Mouse (Mus musculus) ES-Bruce4 (cell line): Measurements from ENCODE around the gene Exog. TPM values are rescaled to one million over a fixed set of nuclear protein-coding genes. Genes with fewer than 3 reads are reported as not detected.
A peak's percentile ranks its signal among the peaks of the same experiment; 100 is the strongest.

Source experiments
- H3K27ac ChIP-seq: 2 replicates; pipeline ENCODE4 v1.5.1; 2012; ENCODE audit warnings: low read length, inconsistent platforms; ENCODE audit not compliant: insufficient read depth
- H3K27me3 ChIP-seq: 2 replicates; pipeline ENCODE4 v1.6.1; 2012; ENCODE audit warnings: mild to moderate bottlenecking, low read length, inconsistent platforms; ENCODE audit not compliant: control insufficient read depth, poor library complexity, insufficient read depth, severe bottlenecking
- H3K36me3 ChIP-seq: 2 replicates; pipeline ENCODE4 v1.6.1; 2012; ENCODE audit warnings: inconsistent platforms, mild to moderate bottlenecking, low read length, moderate library complexity; ENCODE audit not compliant: control insufficient read depth, poor library complexity, insufficient read depth, severe bottlenecking
- H3K4me1 ChIP-seq: one replicate; pipeline ENCODE4 v1.8.1; 2011; ENCODE audit warnings: low read length; ENCODE audit not compliant: control insufficient read depth, insufficient read depth
- H3K4me3 ChIP-seq: 2 replicates; pipeline ENCODE4 v1.5.1; 2011; ENCODE audit warnings: low read depth, mild to moderate bottlenecking, low read length
- H3K9ac ChIP-seq: 2 replicates; pipeline ENCODE4 v1.6.1; 2012; ENCODE audit warnings: low read depth, mild to moderate bottlenecking, inconsistent platforms; ENCODE audit not compliant: poor library complexity, severe bottlenecking
- H3K9me3 ChIP-seq: replicated peaks from 2 replicates; pipeline ENCODE4 v1.6.1; 2012; ENCODE audit warnings: mild to moderate bottlenecking, low read length, inconsistent platforms; ENCODE audit not compliant: control insufficient read depth, poor library complexity, insufficient read depth, severe bottlenecking
- CTCF ChIP-seq: IDR thresholded peaks from one replicate; pipeline ENCODE4 v1.8.1; 2011; ENCODE audit warnings: low read depth, low read length
- EP300 ChIP-seq: IDR thresholded peaks from 2 replicates; pipeline ENCODE4 v1.6.1; 2011; ENCODE audit warnings: low read depth, low read length; ENCODE audit not compliant: insufficient read depth
- POLR2A ChIP-seq: IDR thresholded peaks from one replicate; pipeline ENCODE4 v1.8.1; 2011; ENCODE audit warnings: low read length; ENCODE audit not compliant: insufficient read depth
- polyA plus RNA-seq: library from polyadenylated mRNA; stranded (reverse); fragments of >200 nt; gene quantifications from 2 replicates; pipeline ENCODE4 v1.2.4, GENCODE M21; 2011; ENCODE audit warnings: low read depth; ENCODE audit not compliant: missing spikeins, insufficient read depth, insufficient read length

Gene Exog
- polyA plus RNA-seq, 1 experiment, result 11.0 TPM

GRCm38 (mm10) chr9:119438498-119439000, 6.2 kb upstream of the Exog start:
- Histone ChIP-seq H3K36me3 (0 out of 2 replicates have a peak, but pooled peaks cover 3% of the 10 kb centered on the region), H3K4me1 (no peaks in the 10 kb centered on the region)
- TF ChIP-seq EP300, result no peak
- no peak for TF ChIP-seq POLR2A
- TF ChIP-seq CTCF, result no peak

GRCm38 (mm10) chr9:119445737-119446136, 994 bp downstream of the Exog start:
- Histone ChIP-seq H3K9ac (peak overlapping the region; percentile 68), H3K27ac (no peak overlapping the region), H3K4me3 (no peak overlapping the region), H3K27me3 (no peaks in the 10 kb centered on the region), H3K9me3 (no peaks in the 10 kb centered on the region), H3K36me3 (peaks cover 20% of the 10 kb centered on the region), H3K4me1 (no peaks in the 10 kb centered on the region)
- TF ChIP-seq POLR2A, result no peak
- no peak for TF ChIP-seq EP300
- TF ChIP-seq CTCF, result no peak

More at GRCm38 (mm10) chr9:119438498-119439000, 6.2 kb upstream of the Exog start:
- no peaks in the 10 kb centered on the region for H3K27me3 ChIP-seq
- no peak overlapping the region for H3K9ac ChIP-seq
- no peak overlapping the region for H3K27ac ChIP-seq
- H3K4me3 ChIP-seq, result no peak overlapping the region
- no peaks in the 10 kb centered on the region for H3K9me3 ChIP-seq

DNA sequence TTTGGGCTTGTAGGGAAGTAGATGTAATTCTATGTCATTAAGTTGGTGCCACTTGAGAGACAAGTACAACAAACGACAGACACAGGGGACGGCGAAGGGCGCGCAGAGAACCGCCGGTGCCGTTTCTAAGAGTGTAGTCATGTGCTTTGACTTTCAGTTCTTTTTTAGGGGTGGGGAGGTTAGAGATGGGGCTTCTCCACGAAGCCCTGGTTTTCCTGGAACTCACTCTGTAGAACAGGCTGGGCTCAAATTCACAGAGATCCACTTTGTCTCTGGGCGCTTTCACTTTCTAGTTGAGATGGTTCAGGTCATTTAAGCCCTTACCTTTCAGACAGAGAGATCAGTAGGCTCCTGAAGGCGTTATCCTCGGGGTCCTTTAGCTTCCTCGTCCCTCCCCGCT, 11.2 kb downstream of the Exog start:
- H3K27ac ChIP-seq, result no peak overlapping the region
- peaks cover 8% of the 10 kb centered on the region; the same call in 1 of the 2 replicates for H3K36me3 ChIP-seq
- no peaks in the 10 kb centered on the region for H3K9me3 ChIP-seq
- no peak overlapping the region for H3K9ac ChIP-seq
- H3K27me3 ChIP-seq, result no peaks in the 10 kb centered on the region
- H3K4me1 ChIP-seq, result peaks cover 4% of the 10 kb centered on the region
- H3K4me3 ChIP-seq, result no peak overlapping the region
- TF ChIP-seq EP300 (no peak), CTCF (no peak), POLR2A (no peak)

DNA sequence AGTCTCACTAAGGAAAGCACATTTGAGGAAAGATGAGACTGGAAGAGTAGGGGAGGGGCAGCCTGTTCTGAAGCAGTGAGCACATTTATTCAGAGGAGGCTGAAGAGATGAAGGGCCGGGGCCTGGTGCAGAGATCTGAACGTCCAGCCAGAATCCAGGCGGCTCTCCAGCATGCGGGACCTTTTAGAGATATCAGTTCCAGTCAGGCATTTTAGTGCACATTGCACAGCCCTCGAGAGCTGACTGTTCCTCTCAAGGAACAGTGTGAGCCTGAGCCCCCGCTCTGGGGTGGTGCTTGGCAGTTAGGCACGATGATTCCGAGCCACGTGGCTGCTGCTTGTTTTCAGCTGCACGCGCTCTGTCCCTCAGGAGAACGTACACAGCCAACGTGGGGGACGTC, 12.4 kb downstream of the Exog start:
- no peaks in the 10 kb centered on the region for H3K9me3 ChIP-seq
- H3K4me1 ChIP-seq, result peaks cover 4% of the 10 kb centered on the region
- H3K4me3 ChIP-seq, result no peak overlapping the region
- H3K27ac ChIP-seq, result no peak overlapping the region
- no peak for TF ChIP-seq POLR2A
- H3K27me3 ChIP-seq, result no peaks in the 10 kb centered on the region
- H3K9ac ChIP-seq, result no peak overlapping the region
- peaks cover 3% of the 10 kb centered on the region; the same call in 1 of the 2 replicates for H3K36me3 ChIP-seq

DNA sequence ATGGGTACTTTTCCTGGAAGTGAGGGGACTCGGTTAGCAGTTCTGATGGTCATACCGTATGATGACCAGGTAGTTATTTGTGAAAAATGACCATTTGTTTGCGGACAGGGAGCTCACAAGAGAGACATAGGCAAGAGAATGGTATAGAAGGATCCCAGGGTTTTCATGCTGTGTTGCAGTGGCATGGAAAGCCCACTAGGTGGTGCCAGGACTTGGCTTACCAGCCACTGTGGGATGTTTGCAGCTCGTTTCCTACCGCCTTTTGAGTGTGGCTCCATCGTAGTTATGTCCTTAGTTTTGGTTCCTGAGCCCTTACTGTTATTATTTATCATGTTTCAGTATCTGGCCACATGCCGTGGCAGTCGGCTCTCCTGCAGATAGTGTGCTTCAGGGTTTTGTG, 15.7 kb downstream of the Exog start:
- peaks cover 8% of the 10 kb centered on the region; the same call in 1 of the 2 replicates for H3K36me3 ChIP-seq
- TF ChIP-seq CTCF, result peak; percentile 90
- TF ChIP-seq POLR2A, result no peak
- 0 out of 2 replicates have a peak, but pooled peaks have one; percentile 33 for TF ChIP-seq EP300
- no peaks in the 10 kb centered on the region for H3K27me3 ChIP-seq
- H3K9ac ChIP-seq, result no peak overlapping the region
- H3K9me3 ChIP-seq, result no peaks in the 10 kb centered on the region
- no peak overlapping the region for H3K4me3 ChIP-seq
- H3K27ac ChIP-seq, result no peak overlapping the region
- peaks cover 2% of the 10 kb centered on the region for H3K4me1 ChIP-seq

- Histone ChIP-seq H3K4me1 (no peaks in the 10 kb centered on the region), H3K4me3 (no peak overlapping the region), H3K27ac (no peak overlapping the region), H3K9me3 (no peaks in the 10 kb centered on the region), H3K9ac (no peak overlapping the region), H3K36me3 (peaks cover 8% of the 10 kb centered on the region; the same call in 1 of the 2 replicates), H3K27me3 (no peaks in the 10 kb centered on the region)
- TF ChIP-seq CTCF, result no peak
- TF ChIP-seq POLR2A, result no peak
- TF ChIP-seq EP300, result no peak
These were observed 20.3 kb downstream of the Exog start for GRCm38 (mm10) chr9:119465056-119465455.
